Mouse (Mus musculus) ES-Bruce4 (cell line): Measurements from ENCODE around the gene Dynll1. TPM values are rescaled to one million over a fixed set of nuclear protein-coding genes. Genes with fewer than 3 reads are reported as not detected.

Experiments used
- H3K27ac ChIP-seq: 2 replicates; pipeline ENCODE4 v1.5.1; 2012; ENCODE audit warnings: low read length, inconsistent platforms; ENCODE audit not compliant: insufficient read depth
- H3K27me3 ChIP-seq: 2 replicates; pipeline ENCODE4 v1.6.1; 2012; ENCODE audit warnings: mild to moderate bottlenecking, low read length, inconsistent platforms; ENCODE audit not compliant: control insufficient read depth, poor library complexity, insufficient read depth, severe bottlenecking
- H3K36me3 ChIP-seq: 2 replicates; pipeline ENCODE4 v1.6.1; 2012; ENCODE audit warnings: inconsistent platforms, mild to moderate bottlenecking, low read length, moderate library complexity; ENCODE audit not compliant: control insufficient read depth, poor library complexity, insufficient read depth, severe bottlenecking
- H3K4me1 ChIP-seq: one replicate; pipeline ENCODE4 v1.8.1; 2011; ENCODE audit warnings: low read length; ENCODE audit not compliant: control insufficient read depth, insufficient read depth
- H3K4me3 ChIP-seq: 2 replicates; pipeline ENCODE4 v1.5.1; 2011; ENCODE audit warnings: low read depth, mild to moderate bottlenecking, low read length
- H3K9ac ChIP-seq: 2 replicates; pipeline ENCODE4 v1.6.1; 2012; ENCODE audit warnings: low read depth, mild to moderate bottlenecking, inconsistent platforms; ENCODE audit not compliant: poor library complexity, severe bottlenecking
- H3K9me3 ChIP-seq: replicated peaks from 2 replicates; pipeline ENCODE4 v1.6.1; 2012; ENCODE audit warnings: mild to moderate bottlenecking, low read length, inconsistent platforms; ENCODE audit not compliant: control insufficient read depth, poor library complexity, insufficient read depth, severe bottlenecking
- CTCF ChIP-seq: IDR thresholded peaks from one replicate; pipeline ENCODE4 v1.8.1; 2011; ENCODE audit warnings: low read depth, low read length
- EP300 ChIP-seq: IDR thresholded peaks from 2 replicates; pipeline ENCODE4 v1.6.1; 2011; ENCODE audit warnings: low read depth, low read length; ENCODE audit not compliant: insufficient read depth
- POLR2A ChIP-seq: IDR thresholded peaks from one replicate; pipeline ENCODE4 v1.8.1; 2011; ENCODE audit warnings: low read length; ENCODE audit not compliant: insufficient read depth
- polyA plus RNA-seq: library from polyadenylated mRNA; stranded (reverse); fragments of >200 nt; gene quantifications from 2 replicates; pipeline ENCODE4 v1.2.4, GENCODE M21; 2011; ENCODE audit warnings: low read depth; ENCODE audit not compliant: missing spikeins, insufficient read depth, insufficient read length

Gene Dynll1
- polyA plus RNA-seq, 1 experiment: 556 TPM

GRCm38 (mm10) chr5:115326875-115327609 is 26.2 kb upstream of the Dynll1 start, which contains the start of gene Srsf9:
TSS of gene Srsf9 (plus strand) at chr5:115327177.
- peak within 1 kb of the TSS; percentile 95 for H3K4me3 ChIP-seq
- no peak for TF ChIP-seq CTCF
- no peak for TF ChIP-seq EP300
- H3K9me3 ChIP-seq: no peaks in the 10 kb centered on the region
- H3K4me1 ChIP-seq: no peaks in the 10 kb centered on the region
- H3K27ac ChIP-seq: 0 out of 2 replicates have a peak within 1 kb of the TSS, but pooled peaks have one; percentile 11
- H3K9ac ChIP-seq: peak within 1 kb of the TSS; percentile 89
- no peaks in the 10 kb centered on the region for H3K27me3 ChIP-seq
- peaks cover 10% of the 10 kb centered on the region for H3K36me3 ChIP-seq

- Histone ChIP-seq H3K27me3 (no peaks in the 10 kb centered on the region), H3K9ac (peak overlapping the region; percentile 89), H3K4me1 (no peaks in the 10 kb centered on the region), H3K27ac (no peak overlapping the region), H3K36me3 (peaks cover 6% of the 10 kb centered on the region), H3K4me3 (peak overlapping the region; percentile 87), H3K9me3 (no peaks in the 10 kb centered on the region)
- no peak for TF ChIP-seq CTCF
- TF ChIP-seq EP300: no peak
- no peak for TF ChIP-seq POLR2A
Observed at GRCm38 (mm10) chr5:115326256-115326831, 25.5 kb upstream of the Dynll1 start.

- peak; percentile 13 for TF ChIP-seq CTCF
- no peak for TF ChIP-seq EP300
- H3K27ac ChIP-seq: no peak overlapping the region
- H3K9me3 ChIP-seq: no peaks in the 10 kb centered on the region
- H3K4me3 ChIP-seq: peak overlapping the region; percentile 47
- H3K36me3 ChIP-seq: no peaks in the 10 kb centered on the region
- no peak overlapping the region for H3K9ac ChIP-seq
- no peaks in the 10 kb centered on the region for H3K27me3 ChIP-seq
- H3K4me1 ChIP-seq: peaks cover 7% of the 10 kb centered on the region
Observed at GRCm38 (mm10) chr5:115319004-115319940, 18.5 kb upstream of the Dynll1 start.

GRCm38 (mm10) chr5:115317645-115318328 is 17.0 kb upstream of the Dynll1 start:
- Histone ChIP-seq H3K27ac (peak overlapping the region; percentile 95), H3K4me1 (peaks cover 7% of the 10 kb centered on the region), H3K36me3 (no peaks in the 10 kb centered on the region), H3K4me3 (peak overlapping the region; percentile 20; the same call in 1 of the 2 replicates), H3K9ac (no peak overlapping the region), H3K27me3 (no peaks in the 10 kb centered on the region), H3K9me3 (no peaks in the 10 kb centered on the region)
- TF ChIP-seq EP300: peak; percentile 92; the same call in 1 of the 2 replicates
- TF ChIP-seq POLR2A: no peak
- TF ChIP-seq CTCF: no peak

- Histone ChIP-seq H3K27me3 (no peaks in the 10 kb centered on the region), H3K4me1 (peaks cover 7% of the 10 kb centered on the region), H3K4me3 (no peak overlapping the region), H3K27ac (peak overlapping the region; percentile 84), H3K9me3 (no peaks in the 10 kb centered on the region), H3K9ac (no peak overlapping the region), H3K36me3 (no peaks in the 10 kb centered on the region)
- no peak for TF ChIP-seq CTCF
- TF ChIP-seq EP300: 0 out of 2 replicates have a peak, but pooled peaks have one; percentile 32
- TF ChIP-seq POLR2A: no peak
Observed at GRCm38 (mm10) chr5:115316968-115317644, 16.3 kb upstream of the Dynll1 start.
